ENCODE assay signal across 8 mouse cellular contexts in the genomic region with DNA sequence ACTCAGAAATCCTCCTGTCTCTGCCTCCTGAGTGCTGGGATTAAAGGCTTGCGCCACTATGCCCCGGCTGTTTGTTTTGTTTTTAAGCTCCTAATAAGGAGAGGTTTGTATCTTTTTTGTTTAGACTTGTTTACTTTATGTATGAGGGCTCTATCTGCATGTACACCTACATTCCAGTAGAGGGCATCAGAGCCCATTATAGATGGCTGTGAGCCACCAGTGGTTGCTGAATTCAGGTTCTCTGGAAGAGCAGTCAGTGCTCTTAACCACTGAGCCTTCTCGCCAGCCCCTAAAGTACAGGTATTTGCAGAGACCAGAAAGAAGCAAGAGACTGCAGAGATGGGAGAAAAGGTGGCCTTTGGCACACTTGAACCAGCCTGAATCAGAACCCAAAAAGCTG. TPM values are rescaled to one million over a fixed set of nuclear protein-coding genes. Genes with fewer than 3 reads are reported as not detected.
DNase-seq lines count a peak whose midpoint lies in the region; ATAC-seq lines count a peak whose summit lies in the region.

No protein-coding gene starts in this region.

- no peaks in the 10 kb centered on the region for H3K36me3 ChIP-seq in hindbrain, embryonic 14.5 days (replicated peaks; ENCODE audit: control insufficient read depth, insufficient read depth)

- no peak overlapping the region for H3K4me3 ChIP-seq in hindbrain, embryonic 14.5 days (replicated peaks; ENCODE audit: low read length)

- peak; percentile 11 for DNase-seq in cerebellum, adult 8-10 months
- no peak for DNase-seq in cerebellum, adult 11-12 months
- DNase-seq in right cerebral cortex, postnatal 25 days, result peak; percentile 13
- DNase-seq in right cerebral cortex, postnatal 36 days (ENCODE audit: low spot score in 2 of 2), result no peak
- DNase-seq in embryo, embryonic 11 days, result peak; percentile 73
- DNase-seq in hindbrain, embryonic 14.5 days (ENCODE audit: low spot score), result peak; percentile 85
- no peak for DNase-seq in spleen, adult 12 weeks (ENCODE audit: low spot score)

- H3K27ac ChIP-seq in hindbrain, embryonic 14.5 days, result no peak overlapping the region

- no peaks in the 10 kb centered on the region for H3K4me1 ChIP-seq in hindbrain, embryonic 14.5 days (replicated peaks; ENCODE audit: control insufficient read depth, insufficient read depth, low read length)

- 41% methylated on average over 3 of the region's 3 CpGs for WGBS in hindbrain, embryonic 14.5 days

- no peak; the same call in 1 of the 2 replicates for ATAC-seq in hindbrain, embryonic 14.5 days (ENCODE audit: low FRiP score)
- ATAC-seq in megakaryocyte progenitor cell, adult 5-6 weeks (replicated peaks; ENCODE audit: poor library complexity), result peak; percentile 85

- no peak overlapping the region for H3K9ac ChIP-seq in hindbrain, embryonic 14.5 days

- H3K27me3 ChIP-seq in hindbrain, embryonic 14.5 days (ENCODE audit: control insufficient read depth, insufficient read depth, low read length), result no peaks in the 10 kb centered on the region

- H3K4me2 ChIP-seq in hindbrain, embryonic 14.5 days (replicated peaks), result no peak overlapping the region

- no peaks in the 10 kb centered on the region for H3K9me3 ChIP-seq in hindbrain, embryonic 14.5 days (ENCODE audit: control insufficient read depth, low read length)

RNA-seq across cellular contexts. Expression of a gene that starts 46.3 kb away (rescaled TPM):
- 2.6 and 2.9 TPM in 2 replicates for polyA plus RNA-seq in hindbrain, embryonic 14.5 days (2014; fragmentation: Nextera tagmentation; extraction: Ambion mirVana)
- 7.7 and 9.4 TPM in 2 replicates for total RNA-seq in megakaryocyte progenitor cell, adult 5-6 weeks (2015)
- 2.4 and 7.2 TPM in 2 replicates for total RNA-seq in megakaryocyte progenitor cell, adult 5-6 weeks (2017)

RNA-seq across cellular contexts. Expression of a gene that starts 52.5 kb away (rescaled TPM):
- not detected in 2 replicates for polyA plus RNA-seq in hindbrain, embryonic 14.5 days (2014; fragmentation: Nextera tagmentation; extraction: Ambion mirVana)
- not detected in 2 replicates for total RNA-seq in megakaryocyte progenitor cell, adult 5-6 weeks (2015)
- total RNA-seq in megakaryocyte progenitor cell, adult 5-6 weeks (2017), result not detected in 2 replicates

Comparison
In these comparisons a context has a peak if more than half of its experiments do, and no peak if none do; other contexts are left out.
1. DNase-seq: peak in cerebellum, adult 8-10 months (single experiment), right cerebral cortex, postnatal 25 days (single experiment), embryo, embryonic 11 days (single experiment) and hindbrain, embryonic 14.5 days (single experiment); none in cerebellum, adult 11-12 months (single experiment), right cerebral cortex, postnatal 36 days (0 of 2) and spleen, adult 12 weeks (single experiment).